Mouse (Mus musculus) midbrain, embryonic 13.5 days (tissue): ENCODE measurements around the gene Pde4d. TPM values are rescaled to one million over a fixed set of nuclear protein-coding genes. Genes with fewer than 3 reads are reported as not detected.

Source experiments
- ATAC-seq: fragments of 200-750 bp; cut with Nextera tagmentation; 2 replicates; pipeline ENCODE4 v1.8.0; 2017; ENCODE audit warnings: mild to moderate bottlenecking, moderate TSS enrichment, moderate library complexity
- H3K27ac ChIP-seq: fragments of 300-500 bp; sonication (generic); 2 replicates; pipeline ENCODE4 v1.5.1; 2015; ENCODE audit warnings: inconsistent platforms, mild to moderate bottlenecking, moderate library complexity
- H3K27me3 ChIP-seq: fragments of 300-500 bp; sonication (generic); 2 replicates; pipeline ENCODE4 v1.6.1; 2015; ENCODE audit warnings: mild to moderate bottlenecking, inconsistent platforms
- H3K36me3 ChIP-seq: fragments of 300-500 bp; sonication (generic); 2 replicates; pipeline ENCODE4 v1.6.1; 2015; ENCODE audit warnings: mild to moderate bottlenecking, inconsistent platforms
- H3K4me1 ChIP-seq: fragments of 300-500 bp; sonication (generic); replicated peaks from 2 replicates; pipeline ENCODE4 v1.6.1; 2015; ENCODE audit warnings: inconsistent platforms
- H3K4me2 ChIP-seq: fragments of 300-500 bp; sonication (generic); replicated peaks from 2 replicates; pipeline ENCODE4 v1.6.1; 2015; ENCODE audit warnings: moderate library complexity, mild to moderate bottlenecking, inconsistent platforms
- H3K4me3 ChIP-seq: fragments of 300-500 bp; sonication (generic); replicated peaks from 2 replicates; pipeline ENCODE4 v1.5.1; 2015; ENCODE audit warnings: mild to moderate bottlenecking, inconsistent platforms
- H3K9ac ChIP-seq: fragments of 300-500 bp; sonication (generic); replicated peaks from 2 replicates; pipeline ENCODE4 v1.6.1; 2015; ENCODE audit warnings: mild to moderate bottlenecking, inconsistent platforms
- H3K9me3 ChIP-seq: fragments of 300-500 bp; sonication (generic); 2 replicates; pipeline ENCODE4 v1.6.1; 2016; ENCODE audit warnings: mild to moderate bottlenecking, inconsistent platforms
- WGBS: fragments of 180-500 bp; shearing (Covaris S2); methylation state at CpG from one replicate; pipeline ENCODE4 v1.1.7; 2015; 5-methylcytosine and 5-hydroxymethylcytosine counted together
- polyA plus RNA-seq: library from polyadenylated mRNA; unstranded; fragments of >200 nt; fragmentation: Nextera tagmentation; extraction: Ambion mirVana; gene quantifications from 2 replicates; pipeline ENCODE4 v1.2.1, GENCODE M21; 2015

Pde4d gene
- polyA plus RNA-seq, 1 experiment from 2014 or later, result 19.7 TPM

DNA sequence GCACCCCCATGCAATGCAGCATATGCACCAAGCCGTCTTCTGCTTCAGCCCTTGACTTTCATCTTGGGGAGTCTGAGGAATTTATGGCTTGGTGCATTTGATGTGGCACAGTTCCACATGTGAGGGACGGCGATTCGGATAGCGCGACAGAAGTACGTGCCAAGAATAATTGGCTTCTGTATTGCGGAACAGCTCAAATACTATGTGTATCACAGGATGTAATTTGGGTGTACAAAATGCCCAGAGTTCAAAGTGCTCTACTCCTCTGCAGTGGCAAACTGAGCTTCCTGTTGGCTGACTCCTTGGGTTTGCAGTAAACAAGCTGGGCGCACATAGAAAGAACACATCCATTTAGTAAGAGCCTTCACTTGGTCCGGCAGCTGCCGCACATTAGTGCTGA is 1387.7 kb downstream of the Pde4d start:
- Histone ChIP-seq H3K4me2 (no peak overlapping the region), H3K9me3 (no peaks in the 10 kb centered on the region), H3K27ac (no peak overlapping the region; the same call in 1 of the 2 replicates), H3K36me3 (no peaks in the 10 kb centered on the region), H3K27me3 (no peaks in the 10 kb centered on the region), H3K9ac (no peak overlapping the region), H3K4me1 (no peaks in the 10 kb centered on the region), H3K4me3 (no peak overlapping the region)
- 91% methylated on average over 11 of the region's 11 CpGs for WGBS
- ATAC-seq, result no peak

DNA sequence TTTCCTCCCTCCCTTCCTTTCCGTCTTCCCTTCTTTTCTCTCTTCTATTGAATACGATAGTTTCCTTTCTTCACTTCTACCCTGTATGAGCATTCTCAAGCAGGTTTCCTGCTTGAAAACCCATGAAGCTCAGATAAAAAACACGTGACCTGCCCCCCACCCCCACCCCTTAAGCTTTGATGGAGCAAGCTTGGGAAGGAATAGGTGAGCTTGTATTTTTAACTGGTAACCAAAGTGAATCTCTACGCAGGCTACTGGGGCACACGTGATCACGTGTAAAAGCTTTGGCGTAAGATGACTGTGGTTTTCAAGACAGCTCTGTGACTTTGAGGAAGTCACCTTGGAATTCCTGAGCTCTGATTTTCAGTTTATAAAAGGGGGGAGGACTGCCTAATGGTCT is 1388.2 kb downstream of the Pde4d start:
- no peaks in the 10 kb centered on the region for H3K36me3 ChIP-seq
- no peak overlapping the region for H3K4me2 ChIP-seq
- H3K4me1 ChIP-seq, result no peaks in the 10 kb centered on the region
- no peaks in the 10 kb centered on the region for H3K9me3 ChIP-seq
- H3K9ac ChIP-seq, result no peak overlapping the region
- WGBS, result 90% methylated on average over 7 of the region's 7 CpGs
- ATAC-seq, result no peak
- no peak overlapping the region for H3K27ac ChIP-seq
- H3K27me3 ChIP-seq, result no peaks in the 10 kb centered on the region
- no peak overlapping the region for H3K4me3 ChIP-seq

DNA sequence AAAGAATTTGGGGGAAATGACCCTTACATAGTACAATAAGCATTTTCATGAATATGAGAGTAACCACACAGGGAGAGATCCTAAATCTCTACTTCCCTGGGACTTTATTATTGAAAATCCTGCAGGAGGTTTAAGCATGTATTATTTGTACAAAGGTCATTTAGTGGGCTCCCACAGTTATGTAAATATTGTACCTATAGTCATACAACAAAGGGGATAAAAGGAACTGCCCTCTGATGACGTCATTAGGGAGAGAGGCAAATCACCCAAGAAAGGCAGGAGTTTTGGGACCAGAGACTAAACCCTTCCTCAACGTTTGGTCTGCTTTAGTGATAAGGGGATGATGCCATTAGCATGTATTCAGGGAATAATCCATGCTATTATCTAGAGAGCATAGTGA is 1390.5 kb downstream of the Pde4d start:
- H3K4me3 ChIP-seq, result no peak overlapping the region
- no peaks in the 10 kb centered on the region for H3K4me1 ChIP-seq
- H3K9me3 ChIP-seq, result no peaks in the 10 kb centered on the region
- H3K4me2 ChIP-seq, result no peak overlapping the region
- no peak overlapping the region for H3K27ac ChIP-seq
- no peak for ATAC-seq
- H3K27me3 ChIP-seq, result no peaks in the 10 kb centered on the region
- WGBS, result 10% methylated on average over 2 of the region's 2 CpGs
- H3K36me3 ChIP-seq, result no peaks in the 10 kb centered on the region
- H3K9ac ChIP-seq, result no peak overlapping the region

DNA sequence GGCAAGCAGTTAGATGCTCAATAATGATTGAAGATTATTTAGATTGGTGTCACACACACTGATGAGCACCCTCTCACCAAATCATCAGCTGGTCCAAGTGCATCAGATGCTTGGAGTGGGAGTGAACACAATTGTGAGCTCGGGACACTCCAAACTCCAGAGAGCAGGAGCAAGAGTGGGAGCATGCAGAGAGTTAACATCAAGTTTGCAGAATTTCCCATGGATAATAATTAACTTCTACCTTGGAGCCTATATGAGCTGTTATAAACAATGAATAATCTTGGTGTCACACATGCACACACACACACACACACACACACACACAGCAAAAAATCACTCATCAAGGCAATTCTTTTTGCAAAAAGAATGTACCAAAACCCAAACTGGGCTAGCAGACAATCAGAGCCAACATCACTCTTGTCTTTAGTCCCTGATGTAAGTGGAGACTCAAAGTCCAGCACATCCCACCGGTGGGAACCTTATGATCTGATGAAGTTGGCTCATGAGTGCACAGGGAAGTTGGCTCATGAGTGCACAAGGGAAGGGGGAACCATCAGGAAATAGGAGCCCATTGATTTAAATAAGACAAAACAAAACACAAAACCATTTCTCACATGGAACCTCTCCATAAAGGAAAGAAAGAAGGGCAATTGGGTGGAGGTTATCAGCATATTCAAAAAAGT is 1391.5 kb downstream of the Pde4d start:
- Histone ChIP-seq H3K27me3 (no peaks in the 10 kb centered on the region), H3K9me3 (no peaks in the 10 kb centered on the region), H3K27ac (no peak overlapping the region), H3K4me3 (no peak overlapping the region), H3K36me3 (no peaks in the 10 kb centered on the region), H3K9ac (no peak overlapping the region), H3K4me1 (no peaks in the 10 kb centered on the region), H3K4me2 (no peak overlapping the region)
- WGBS, result 90% methylated on average over 2 of the region's 2 CpGs
- no peak for ATAC-seq

DNA sequence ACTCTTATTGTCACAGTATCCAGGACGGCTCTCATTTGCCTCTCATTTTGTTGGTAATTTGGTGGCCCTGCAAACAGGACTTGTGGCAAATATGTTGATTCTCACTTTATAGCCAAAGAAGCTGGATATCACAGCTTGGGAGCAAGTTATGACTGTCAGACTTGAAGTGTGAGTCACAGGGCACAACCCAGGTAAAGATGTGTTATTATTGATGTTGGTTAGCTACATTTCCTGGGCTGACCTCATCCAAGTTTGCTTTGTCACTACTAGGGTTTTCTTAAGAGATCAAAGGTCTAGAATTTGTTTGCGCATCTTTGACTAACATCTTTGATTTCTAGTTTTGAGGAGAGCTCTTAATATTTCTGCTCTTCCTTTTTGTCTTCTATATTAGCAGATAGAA is 1393.2 kb downstream of the Pde4d start:
- Histone ChIP-seq H3K27me3 (no peaks in the 10 kb centered on the region), H3K36me3 (no peaks in the 10 kb centered on the region), H3K27ac (no peak overlapping the region), H3K4me1 (no peaks in the 10 kb centered on the region), H3K9ac (no peak overlapping the region), H3K4me3 (no peak overlapping the region), H3K9me3 (no peaks in the 10 kb centered on the region), H3K4me2 (no peak overlapping the region)
- no peak for ATAC-seq
- WGBS, result 94% methylated on average over 2 of the region's 2 CpGs

DNA sequence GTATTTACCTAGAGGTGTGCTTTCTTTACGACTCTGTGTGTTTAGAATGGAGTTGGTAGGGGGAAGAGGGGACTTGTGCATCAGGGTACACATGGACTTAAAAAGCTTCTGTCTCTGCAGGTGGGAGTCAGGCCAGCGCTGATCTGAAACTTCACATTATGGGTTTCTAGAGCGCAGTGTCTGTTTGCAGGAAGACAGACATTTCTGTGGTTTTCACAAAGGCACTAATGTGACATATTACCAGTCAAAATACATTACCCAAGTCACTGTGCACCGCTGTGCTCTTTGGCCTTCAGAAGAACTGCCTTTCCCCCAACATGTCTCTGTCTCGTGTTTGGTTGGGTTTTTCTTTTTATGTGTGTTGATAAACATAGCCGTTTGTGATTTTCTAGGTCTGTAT is 1395.1 kb downstream of the Pde4d start:
- Histone ChIP-seq H3K4me3 (no peak overlapping the region), H3K4me2 (no peak overlapping the region), H3K9me3 (no peaks in the 10 kb centered on the region), H3K36me3 (no peaks in the 10 kb centered on the region), H3K27ac (no peak overlapping the region), H3K9ac (no peak overlapping the region), H3K4me1 (no peaks in the 10 kb centered on the region), H3K27me3 (no peaks in the 10 kb centered on the region)
- WGBS, result 90% methylated on average over 6 of the region's 6 CpGs
- ATAC-seq, result no peak

DNA sequence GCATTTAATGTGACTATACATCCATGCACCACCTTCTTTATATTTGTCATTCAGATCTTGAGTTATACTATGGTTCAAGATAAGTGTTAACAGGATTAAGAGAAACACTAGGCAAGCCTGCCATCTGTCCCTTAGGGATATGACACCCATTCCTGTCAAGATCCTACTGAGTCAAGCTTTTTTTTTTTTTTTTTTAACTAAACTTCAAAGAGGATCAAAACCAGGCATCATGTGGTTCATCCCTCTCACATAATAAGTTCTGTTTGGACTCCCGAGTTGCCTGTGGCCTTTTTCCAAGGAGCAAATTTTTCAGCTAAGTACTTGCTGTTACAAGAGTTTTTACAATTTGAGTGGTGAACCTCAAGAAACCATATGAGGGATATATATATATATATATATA is 1414.1 kb downstream of the Pde4d start:
- Histone ChIP-seq H3K27ac (no peak overlapping the region), H3K9ac (no peak overlapping the region), H3K4me3 (no peak overlapping the region), H3K36me3 (no peaks in the 10 kb centered on the region), H3K9me3 (no peaks in the 10 kb centered on the region), H3K4me2 (no peak overlapping the region), H3K4me1 (no peaks in the 10 kb centered on the region), H3K27me3 (no peaks in the 10 kb centered on the region)
- WGBS, result 58% methylated on average over 1 of the region's 1 CpGs
- no peak for ATAC-seq

DNA sequence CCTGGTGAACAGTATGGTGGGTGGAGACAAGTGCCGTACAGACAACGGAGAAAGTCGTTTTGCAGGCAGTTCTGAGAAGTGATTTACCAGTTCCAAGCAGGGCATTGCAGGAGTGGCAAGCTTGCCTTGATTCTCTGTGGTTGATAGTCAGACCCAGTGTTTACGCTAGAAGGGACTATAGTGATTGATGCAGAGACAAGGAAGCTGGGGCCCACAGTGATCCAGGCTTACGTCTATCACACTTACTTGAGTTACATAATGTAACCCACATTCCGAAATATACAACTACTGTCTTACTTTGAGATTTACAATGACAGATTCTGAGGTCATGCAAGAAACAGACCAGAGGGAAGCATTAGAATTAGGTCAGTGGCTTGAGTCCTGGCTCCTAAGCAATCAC is 1414.6 kb downstream of the Pde4d start:
- H3K27me3 ChIP-seq, result no peaks in the 10 kb centered on the region
- H3K9me3 ChIP-seq, result no peaks in the 10 kb centered on the region
- H3K4me2 ChIP-seq, result no peak overlapping the region
- H3K36me3 ChIP-seq, result no peaks in the 10 kb centered on the region
- no peak overlapping the region for H3K27ac ChIP-seq
- H3K9ac ChIP-seq, result no peak overlapping the region
- H3K4me1 ChIP-seq, result no peaks in the 10 kb centered on the region
- no peak for ATAC-seq
- 93% methylated on average over 6 of the region's 6 CpGs for WGBS
- no peak overlapping the region for H3K4me3 ChIP-seq

DNA sequence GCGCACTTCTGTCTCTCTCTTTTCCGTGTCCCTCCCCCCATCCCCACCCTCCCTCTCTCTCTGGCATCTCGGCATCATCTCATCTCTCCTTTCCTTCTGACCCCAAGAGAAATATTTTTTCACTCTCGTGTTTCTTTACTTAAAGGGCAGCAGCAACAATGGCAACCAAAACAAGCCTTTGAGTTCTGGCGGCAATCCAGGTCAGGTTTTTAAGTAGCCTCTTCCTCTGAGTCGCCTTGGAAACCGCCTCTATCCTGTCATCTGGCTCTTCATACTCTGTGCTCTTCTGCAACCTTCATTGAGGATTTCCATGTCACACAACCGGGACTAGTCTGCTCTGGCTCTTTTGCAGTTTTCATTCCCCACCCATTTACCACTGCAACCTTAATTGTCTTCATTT is 1430.6 kb downstream of the Pde4d start:
- whole genome bisulfite sequencing, result 53% methylated on average over 8 of the region's 8 CpGs
- H3K27ac ChIP-seq, result no peak overlapping the region
- no peaks in the 10 kb centered on the region for H3K27me3 ChIP-seq
- 0 out of 2 replicates have a peak, but pooled peaks cover 2% of the 10 kb centered on the region for H3K4me1 ChIP-seq
- no peak overlapping the region for H3K9ac ChIP-seq
- no peaks in the 10 kb centered on the region for H3K9me3 ChIP-seq
- no peaks in the 10 kb centered on the region for H3K36me3 ChIP-seq
- no peak overlapping the region for H3K4me3 ChIP-seq
- ATAC-seq, result no peak
- H3K4me2 ChIP-seq, result no peak overlapping the region

DNA sequence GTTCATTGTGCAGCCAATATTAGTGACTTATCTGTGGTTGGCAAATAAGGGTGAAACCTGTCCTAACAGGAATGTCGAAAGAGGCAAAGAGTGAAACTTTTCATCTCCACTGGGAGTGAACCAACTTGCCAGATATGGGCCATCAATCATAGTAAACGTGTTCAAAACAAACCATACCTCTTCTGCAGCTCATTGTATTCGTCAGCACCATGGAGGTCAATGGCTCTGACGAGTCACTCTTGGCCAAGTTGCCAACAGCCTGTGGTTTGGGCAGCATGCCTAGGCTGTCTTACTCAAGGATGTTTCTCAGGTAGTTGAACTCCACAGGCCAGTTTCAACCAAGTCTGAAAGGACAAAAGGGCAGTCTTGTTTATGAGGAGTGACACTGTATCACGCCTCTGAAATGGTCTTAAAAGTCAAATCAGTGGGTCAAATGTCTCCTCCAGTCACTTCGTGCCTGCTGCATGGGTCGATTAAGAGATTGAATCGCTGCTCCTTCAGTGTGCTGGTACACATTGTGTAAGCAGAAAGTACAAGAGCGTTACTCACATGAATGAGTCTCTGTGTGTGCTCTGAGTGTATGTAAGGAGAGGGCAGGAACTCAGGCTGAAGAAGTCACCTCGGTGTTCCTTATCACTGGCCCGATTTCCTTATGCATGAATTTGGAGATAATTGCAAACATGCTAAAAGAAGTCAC is 1431.6 kb downstream of the Pde4d start:
- Histone ChIP-seq H3K9ac (no peak overlapping the region), H3K4me3 (no peak overlapping the region), H3K27me3 (no peaks in the 10 kb centered on the region), H3K27ac (no peak overlapping the region), H3K36me3 (no peaks in the 10 kb centered on the region), H3K4me2 (no peak overlapping the region), H3K4me1 (0 out of 2 replicates have a peak, but pooled peaks cover 2% of the 10 kb centered on the region), H3K9me3 (no peaks in the 10 kb centered on the region)
- no peak for ATAC-seq
- 89% methylated on average over 11 of the region's 11 CpGs for WGBS

DNA sequence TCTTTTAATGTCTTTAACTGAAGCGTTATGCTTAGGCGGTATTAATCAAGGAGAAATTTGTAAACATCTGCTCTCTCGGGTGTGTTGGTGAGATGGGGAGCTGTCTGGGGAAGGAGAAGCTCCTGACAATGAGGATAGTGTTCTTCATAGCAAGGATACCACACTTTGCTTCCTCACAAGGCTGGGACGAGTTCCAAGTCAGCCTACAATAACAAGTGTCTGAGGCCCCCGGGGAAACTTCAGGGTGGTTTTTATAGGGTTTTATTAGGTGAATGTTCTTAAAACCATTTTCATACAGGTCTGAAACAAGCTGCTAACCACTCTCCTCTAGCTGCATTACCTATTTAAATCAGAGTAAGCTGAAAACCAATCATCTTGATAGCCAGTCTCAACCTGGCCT is 1433.9 kb downstream of the Pde4d start:
- no peak overlapping the region for H3K27ac ChIP-seq
- no peak for ATAC-seq
- H3K27me3 ChIP-seq, result no peaks in the 10 kb centered on the region
- H3K9ac ChIP-seq, result no peak overlapping the region
- H3K4me2 ChIP-seq, result no peak overlapping the region
- no peaks in the 10 kb centered on the region for H3K9me3 ChIP-seq
- H3K4me3 ChIP-seq, result no peak overlapping the region
- 0 out of 2 replicates have a peak, but pooled peaks cover 2% of the 10 kb centered on the region for H3K4me1 ChIP-seq
- H3K36me3 ChIP-seq, result no peaks in the 10 kb centered on the region
- WGBS, result 86% methylated on average over 5 of the region's 5 CpGs

DNA sequence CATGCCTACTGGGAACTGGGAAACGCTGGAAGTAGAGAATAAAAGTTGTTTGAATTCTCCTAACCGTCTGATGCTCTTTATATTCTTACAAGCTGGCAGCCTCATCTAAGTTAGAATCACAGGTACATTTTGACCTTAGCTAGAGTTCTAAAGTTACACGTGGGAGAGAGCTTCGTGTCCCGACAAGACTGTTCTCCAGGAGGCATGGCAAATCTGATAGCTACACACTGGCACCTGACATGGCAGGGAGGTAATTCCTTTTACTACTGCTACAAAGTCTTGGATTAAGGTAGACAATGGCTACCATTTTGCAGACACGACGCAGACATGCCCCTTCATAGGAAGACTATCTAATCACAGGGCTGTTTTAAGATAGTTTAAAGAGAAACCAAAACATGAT is 1435.1 kb downstream of the Pde4d start:
- Histone ChIP-seq H3K9me3 (no peaks in the 10 kb centered on the region), H3K27me3 (no peaks in the 10 kb centered on the region), H3K9ac (no peak overlapping the region), H3K4me3 (no peak overlapping the region), H3K4me1 (0 out of 2 replicates have a peak, but pooled peaks cover 2% of the 10 kb centered on the region), H3K36me3 (no peaks in the 10 kb centered on the region), H3K27ac (no peak overlapping the region), H3K4me2 (no peak overlapping the region)
- no peak for ATAC-seq
- WGBS, result 92% methylated on average over 7 of the region's 7 CpGs

DNA sequence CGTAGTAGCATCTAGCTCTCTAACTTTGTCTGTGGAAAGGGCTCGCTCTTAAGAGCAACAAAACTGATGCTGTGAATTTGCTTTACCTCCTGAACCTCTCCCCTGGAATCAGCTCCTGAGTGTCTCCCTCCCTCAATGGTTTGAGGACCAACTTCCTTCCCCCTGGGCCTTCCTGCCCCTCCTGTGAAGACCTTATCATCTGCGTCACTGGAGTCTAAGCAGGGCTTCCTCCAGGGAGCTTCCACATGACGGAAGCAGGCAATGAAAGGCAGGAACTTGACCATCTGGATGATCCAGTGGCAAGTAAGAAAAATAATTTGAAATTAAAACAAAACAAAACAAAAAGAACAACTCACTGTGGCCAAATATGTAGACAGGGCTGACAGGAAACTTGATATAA is 1438.5 kb downstream of the Pde4d start:
- no peak overlapping the region for H3K9ac ChIP-seq
- no peaks in the 10 kb centered on the region for H3K4me1 ChIP-seq
- H3K9me3 ChIP-seq, result no peaks in the 10 kb centered on the region
- H3K27me3 ChIP-seq, result no peaks in the 10 kb centered on the region
- WGBS, result 86% methylated on average over 4 of the region's 4 CpGs
- no peak overlapping the region for H3K4me2 ChIP-seq
- H3K27ac ChIP-seq, result no peak overlapping the region
- H3K36me3 ChIP-seq, result no peaks in the 10 kb centered on the region
- no peak overlapping the region for H3K4me3 ChIP-seq
- ATAC-seq, result no peak
